In the genomic region with DNA sequence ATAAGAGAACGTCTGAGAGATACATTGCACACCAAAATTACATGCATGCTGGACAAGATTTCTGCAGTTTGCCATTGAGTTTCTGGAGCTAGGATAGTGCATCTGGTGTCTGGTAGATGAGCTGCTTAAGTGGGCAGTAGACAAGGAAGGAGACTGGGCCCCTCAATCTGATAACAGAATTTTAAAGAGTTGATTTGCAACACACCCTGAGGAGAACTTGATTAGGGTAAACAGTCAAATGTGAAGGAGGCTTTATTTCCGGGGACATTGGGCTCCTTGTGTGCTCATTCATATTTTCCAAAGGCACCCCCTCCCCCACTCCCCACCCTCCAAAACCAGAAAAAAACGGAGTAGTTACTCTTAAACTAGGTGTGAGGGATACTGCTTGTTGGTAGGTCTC, we compare ENCODE assay signal across 9 mouse cellular contexts. TPM values are rescaled to one million over a fixed set of nuclear protein-coding genes. Genes with fewer than 3 reads are reported as not detected.
DNase-seq lines count a peak whose midpoint lies in the region; ATAC-seq and TF ChIP-seq lines count a peak whose summit lies in the region.
"Had no signal": no experiment of that assay in that cellular context is flagged by ENCODE, and none has a peak within 500 bp of the region (broad histone marks: within the 10 kb centered on the region; RNA-seq: fewer than 3 reads in every experiment).

No protein-coding gene starts in this region.

- no peak for TF ChIP-seq CTCF in lung, embryonic 14.5 days (IDR thresholded peaks at IDR 0.05; ENCODE audit: low read depth)

- H3K27ac ChIP-seq in lung, embryonic 14.5 days (ENCODE audit: low read depth): no peak overlapping the region
- H3K27ac ChIP-seq in forebrain, embryonic 11.5 days (ENCODE audit: low read depth, low read length): no peak overlapping the region
- H3K27ac ChIP-seq in limb, embryonic 13.5 days: no peak overlapping the region
- H3K27ac ChIP-seq in stomach, embryonic 14.5 days (ENCODE audit: low read length): no peak overlapping the region

- 0 out of 2 replicates have a peak, but pooled peaks cover 10% of the 10 kb centered on the region for H3K4me1 ChIP-seq in lung, embryonic 14.5 days (ENCODE audit: insufficient read depth)
- H3K4me1 ChIP-seq in forebrain, embryonic 11.5 days (replicated peaks; ENCODE audit: control insufficient read depth, insufficient read depth, low read length): no peaks in the 10 kb centered on the region; the same call in 1 of the 2 replicates
- peaks cover 30% of the 10 kb centered on the region for H3K4me1 ChIP-seq in limb, embryonic 13.5 days
- peaks cover 14% of the 10 kb centered on the region; the same call in 1 of the 2 replicates for H3K4me1 ChIP-seq in stomach, embryonic 14.5 days (ENCODE audit: control insufficient read depth, insufficient read depth, low read length)

- 41% methylated on average over 3 of the region's 3 CpGs for WGBS in lung, embryonic 14.5 days
- WGBS in forebrain, embryonic 11.5 days: 75% methylated on average over 3 of the region's 3 CpGs
- 64% methylated on average over 3 of the region's 3 CpGs for WGBS in limb, embryonic 13.5 days
- WGBS in stomach, embryonic 14.5 days: 67% methylated on average over 3 of the region's 3 CpGs

- peak overlapping the region; percentile 98 for H3K4me3 ChIP-seq in lung, embryonic 14.5 days (ENCODE audit: low read depth, low read length)
- no peak overlapping the region for H3K4me3 ChIP-seq in forebrain, embryonic 11.5 days (ENCODE audit: low read depth, low read length)
- peak overlapping the region; percentile 98 for H3K4me3 ChIP-seq in limb, embryonic 13.5 days
- H3K4me3 ChIP-seq in stomach, embryonic 14.5 days (ENCODE audit: low read depth, low read length): peak overlapping the region; percentile 99; the same call in 1 of the 2 replicates

- ATAC-seq in lung, embryonic 14.5 days (ENCODE audit: insufficient read depth): no peak
- ATAC-seq in forebrain, embryonic 11.5 days (replicated peaks; ENCODE audit: low FRiP score): no peak
- ATAC-seq in limb, embryonic 13.5 days (ENCODE audit: low FRiP score, low read depth): no peak
- ATAC-seq in stomach, embryonic 14.5 days (ENCODE audit: insufficient number of reproducible peaks, insufficient read depth, low FRiP score, low read depth): no peak

- peak overlapping the region; percentile 78 for H3K4me2 ChIP-seq in lung, embryonic 14.5 days
- H3K4me2 ChIP-seq in forebrain, embryonic 11.5 days (ENCODE audit: low read depth, low read length, severe bottlenecking): peak overlapping the region; percentile 68; the same call in 1 of the 2 replicates
- peak overlapping the region; percentile 78 for H3K4me2 ChIP-seq in limb, embryonic 13.5 days (replicated peaks)
- H3K4me2 ChIP-seq in stomach, embryonic 14.5 days (replicated peaks; ENCODE audit: low read depth, low read length): peak overlapping the region; percentile 72; the same call in 1 of the 2 replicates

- H3K9ac ChIP-seq in lung, embryonic 14.5 days: peak overlapping the region; percentile 91; the same call in 1 of the 2 replicates
- H3K9ac ChIP-seq in forebrain, embryonic 11.5 days (ENCODE audit: low read length): no peak overlapping the region
- H3K9ac ChIP-seq in limb, embryonic 13.5 days: no peak overlapping the region
- no peak overlapping the region for H3K9ac ChIP-seq in stomach, embryonic 14.5 days (replicated peaks; ENCODE audit: low read depth, low read length)

- DNase-seq in lung, embryonic 14.5 days: no peak
- DNase-seq in lung, adult 18-20 months: no peak
- DNase-seq in forebrain, embryonic 11.5 days (ENCODE audit: low spot score): no peak
- no peak for DNase-seq in cerebellum, postnatal 36 days
- no peak for DNase-seq in layer of hippocampus, adult 11-12 months (ENCODE audit: low spot score)
- DNase-seq: adrenal gland, adult 2 months; kidney, adult 18-20 months had no signal

- H3K27me3 ChIP-seq in lung, embryonic 14.5 days (ENCODE audit: insufficient read depth, low read length): no peaks in the 10 kb centered on the region
- no peaks in the 10 kb centered on the region for H3K27me3 ChIP-seq in forebrain, embryonic 11.5 days (ENCODE audit: control insufficient read depth, insufficient read depth, low read length)
- H3K27me3 ChIP-seq in limb, embryonic 13.5 days: no peaks in the 10 kb centered on the region
- no peaks in the 10 kb centered on the region for H3K27me3 ChIP-seq in stomach, embryonic 14.5 days (ENCODE audit: control insufficient read depth, insufficient read depth, low read length)

- H3K36me3 ChIP-seq in lung, embryonic 14.5 days (ENCODE audit: insufficient read depth): no peaks in the 10 kb centered on the region
- no peaks in the 10 kb centered on the region for H3K36me3 ChIP-seq in forebrain, embryonic 11.5 days (ENCODE audit: control insufficient read depth, insufficient read depth, low read length)
- no peaks in the 10 kb centered on the region for H3K36me3 ChIP-seq in limb, embryonic 13.5 days
- no peaks in the 10 kb centered on the region for H3K36me3 ChIP-seq in stomach, embryonic 14.5 days (ENCODE audit: control insufficient read depth, insufficient read depth, low read length)

- H3K9me3 ChIP-seq in lung, embryonic 14.5 days (ENCODE audit: low read depth, low read length): no peaks in the 10 kb centered on the region
- H3K9me3 ChIP-seq in forebrain, embryonic 11.5 days (ENCODE audit: control insufficient read depth, low read length): no peaks in the 10 kb centered on the region
- no peaks in the 10 kb centered on the region for H3K9me3 ChIP-seq in limb, embryonic 13.5 days
- no peaks in the 10 kb centered on the region for H3K9me3 ChIP-seq in stomach, embryonic 14.5 days (ENCODE audit: control insufficient read depth, low read depth, low read length)

RNA-seq across cellular contexts. Expression of a gene that starts 2.0 kb away (rescaled TPM):
- polyA plus RNA-seq in lung, embryonic 14.5 days (2014; fragmentation: Nextera tagmentation; extraction: Ambion mirVana): 18.7 TPM in 2 replicates
- 17.2 and 17.6 TPM in 2 replicates for polyA plus RNA-seq in forebrain, embryonic 11.5 days (2014; fragmentation: Nextera tagmentation; extraction: Ambion mirVana)
- 10.3 and 10.8 TPM in 2 replicates for polyA plus RNA-seq in limb, embryonic 13.5 days (2015; fragmentation: Nextera tagmentation; extraction: Ambion mirVana)
- 11.4 and 11.9 TPM in 2 replicates for polyA plus RNA-seq in stomach, embryonic 14.5 days (2014; fragmentation: Nextera tagmentation; extraction: Ambion mirVana)
